Mouse (Mus musculus): ENCODE data around the gene Rbpjl.

- TF ChIP-seq POLR2A (IDR thresholded peaks at IDR 0.05; ENCODE audit: control insufficient read depth, extremely low read depth, insufficient read depth, low read length, poor library complexity) (no peak), CTCF (IDR thresholded peaks at IDR 0.05; ENCODE audit: borderline replicate concordance, control insufficient read depth, extremely low read depth, insufficient read depth, low read length, poor library complexity) (no peak)
These were observed 25.5 kb downstream of the Rbpjl start for GRCm38 (mm10) chr2:164428451-164428850.
